Mouse (Mus musculus): ENCODE measurements around the gene Ugp2. TPM values are rescaled to one million over a fixed set of nuclear protein-coding genes. Genes with fewer than 3 reads are reported as not detected.
"Not testable (repeated sequence)": the region's sequence is repeated elsewhere in the genome, so short reads cannot be mapped to it uniquely, and the experiment has no call there.

The Ugp2 gene
- total RNA-seq, 2 experiments from 2014 or later, result 81.6 to 90.6 TPM

- DNase-seq, result no peak
These were observed 38.2 kb downstream of the Ugp2 start for GRCm38 (mm10) chr11:21332639-21333295.

- DNase-seq, result no peak
These were observed 42.9 kb downstream of the Ugp2 start for GRCm38 (mm10) chr11:21328141-21328540.

DNA sequence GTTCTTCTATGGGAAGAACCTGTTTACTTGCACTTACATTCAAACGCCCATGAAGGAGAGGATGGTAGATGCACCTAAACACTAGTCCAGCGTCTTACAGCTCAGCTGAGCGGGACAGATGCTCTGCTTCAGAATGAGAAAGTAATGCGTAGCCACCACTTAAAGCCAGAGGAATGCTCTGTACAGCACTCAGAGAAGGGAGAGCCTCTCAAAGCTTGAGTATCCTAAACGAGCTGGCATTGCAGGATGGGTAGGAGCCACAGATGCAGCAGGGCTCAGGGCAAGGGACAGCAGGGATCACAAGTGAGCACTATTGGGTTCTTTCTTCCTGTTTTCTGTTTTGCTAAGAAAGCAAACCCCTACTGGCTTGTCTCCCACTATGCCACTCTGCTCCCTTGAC lies 43.5 kb downstream of the Ugp2 start:
- no peak for DNase-seq

GRCm38 (mm10) chr11:21326770-21327169 lies 44.2 kb downstream of the Ugp2 start:
- DNase-seq, result no peak

- DNase-seq, result no peak
These were observed 45.2 kb downstream of the Ugp2 start for GRCm38 (mm10) chr11:21325781-21326180.

- DNase-seq, result no peak
These were observed 48.7 kb downstream of the Ugp2 start for GRCm38 (mm10) chr11:21322349-21322748.

- DNase-seq, result no peak
These were observed 49.4 kb downstream of the Ugp2 start for GRCm38 (mm10) chr11:21321577-21321976.

DNA sequence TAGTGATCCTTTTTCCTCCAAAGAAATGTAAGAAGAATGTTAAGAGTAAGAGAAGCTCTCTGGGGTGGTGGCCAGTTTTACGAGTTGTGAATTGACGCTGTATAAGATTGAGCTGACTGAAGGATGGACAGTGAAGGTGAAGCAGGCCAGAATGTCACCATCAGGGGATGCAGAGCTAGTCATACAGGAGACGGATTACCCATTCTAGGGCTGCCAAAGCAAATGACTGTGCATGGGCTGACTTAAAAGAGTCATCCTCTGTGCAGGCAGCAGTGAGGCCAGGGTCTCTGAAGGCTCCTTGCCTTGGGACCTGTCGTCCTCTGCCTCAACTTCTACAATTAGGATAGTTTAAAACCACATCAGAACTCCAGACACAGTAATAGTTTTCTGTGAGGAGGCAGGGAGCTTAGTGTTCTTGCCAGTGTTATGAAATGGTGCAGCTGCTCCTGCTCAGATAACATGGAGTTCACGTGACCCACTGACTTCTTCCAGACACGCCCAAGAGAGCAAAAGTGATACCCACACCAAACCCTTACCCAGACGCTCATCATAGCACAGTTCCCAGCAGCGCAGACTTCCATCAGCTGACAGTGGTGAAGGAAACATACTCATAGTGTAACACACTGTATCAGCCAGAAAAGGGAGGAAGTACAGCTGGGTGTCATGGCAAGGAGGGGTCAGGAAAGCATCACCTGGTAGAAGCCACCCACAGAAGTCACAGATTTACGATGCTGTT lies 56.9 kb downstream of the Ugp2 start:
- DNase-seq, result no peak

- DNase-seq, result no peak
These were observed 61.5 kb downstream of the Ugp2 start for GRCm38 (mm10) chr11:21309516-21309915.

DNA sequence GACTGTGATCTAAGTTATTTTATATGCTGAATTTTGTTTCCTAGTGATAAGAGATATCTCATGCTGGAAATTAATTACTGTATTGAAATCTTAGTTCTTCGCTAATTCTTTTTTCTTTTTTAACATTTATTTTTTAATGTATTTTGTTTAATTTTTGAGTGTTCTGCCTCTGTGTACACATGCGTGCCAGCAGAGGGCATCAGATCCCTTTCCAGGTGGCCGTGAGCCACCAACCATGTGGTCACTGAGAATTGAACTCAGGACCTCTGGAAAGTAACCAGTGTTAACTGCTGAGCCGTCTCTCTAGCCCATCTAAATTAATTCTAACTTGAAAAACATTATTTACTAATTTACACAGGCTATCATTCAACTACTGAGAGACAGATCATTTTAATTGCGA lies 62.9 kb downstream of the Ugp2 start:
- DNase-seq, result no peak

DNA sequence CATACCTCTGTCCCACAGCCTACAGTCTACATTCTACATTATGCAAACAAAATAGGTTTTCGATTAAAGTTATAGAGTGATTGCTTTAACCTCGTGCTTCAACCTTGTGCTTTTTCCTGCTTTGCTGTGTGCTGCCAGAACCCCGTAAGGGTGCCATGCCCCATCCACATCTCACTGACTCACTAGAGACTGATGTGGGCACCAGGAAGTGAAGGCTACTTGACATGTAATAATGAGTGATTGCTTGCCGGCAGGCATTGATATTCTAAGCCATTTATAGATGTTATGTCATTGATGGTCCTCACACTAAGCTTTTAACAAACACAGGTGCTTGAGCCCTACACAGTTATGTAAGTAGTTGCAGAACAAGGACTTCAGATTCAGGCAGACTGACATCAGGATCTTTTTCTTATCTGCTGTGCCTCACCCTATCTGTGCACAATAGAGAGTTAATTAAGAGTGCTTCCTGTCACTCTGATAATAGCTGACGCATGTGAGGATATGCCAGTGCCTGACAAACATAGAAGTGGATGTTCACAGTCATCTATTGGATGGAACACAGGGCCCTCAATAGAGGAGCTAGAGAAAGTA lies 63.8 kb downstream of the Ugp2 start:
- DNase-seq, result no peak

- DNase-seq, result no peak
These were observed 67.4 kb downstream of the Ugp2 start for GRCm38 (mm10) chr11:21303619-21304018.

DNA sequence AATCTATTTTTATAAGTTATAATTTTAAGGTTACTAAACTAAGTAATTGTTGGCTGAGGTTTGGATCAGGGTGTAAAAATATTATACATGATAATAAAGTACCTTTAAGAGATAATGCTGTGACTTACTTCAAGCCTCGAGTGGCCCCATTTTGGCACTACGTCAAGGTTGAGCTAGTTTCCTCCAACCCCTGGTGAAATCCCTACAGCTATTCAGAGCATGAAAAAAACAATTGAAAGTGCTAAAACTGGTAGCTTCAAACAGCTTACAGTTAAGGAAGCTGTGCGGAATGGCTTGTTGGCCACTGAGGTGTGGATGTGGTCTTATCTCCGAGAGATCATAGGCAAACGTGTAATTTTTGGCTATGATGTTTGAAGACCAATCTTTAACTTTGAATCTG lies 75.5 kb downstream of the Ugp2 start:
- DNase-seq, result no peak

GRCm38 (mm10) chr11:21288153-21288552 lies 82.8 kb downstream of the Ugp2 start:
- DNase-seq, result not testable (repeated sequence)

DNA sequence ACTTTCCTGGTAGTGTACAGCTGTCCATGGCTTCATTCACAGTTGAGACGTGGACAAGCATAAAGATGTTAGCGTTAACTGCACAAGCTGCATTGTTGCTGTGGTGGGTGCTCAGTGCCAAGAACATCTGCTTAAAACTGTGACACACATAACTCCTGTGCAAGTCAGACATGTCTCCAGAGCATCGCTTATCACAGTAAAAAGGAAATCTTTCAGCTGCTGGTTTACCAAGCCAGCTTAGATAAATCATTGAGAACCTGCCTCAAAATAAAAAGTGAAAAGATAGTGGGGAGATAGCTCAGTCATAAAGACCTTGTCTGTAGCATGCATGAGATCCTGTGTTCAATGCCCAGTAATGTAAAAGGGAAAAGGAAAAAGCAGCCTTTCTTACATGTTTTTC lies 84.6 kb downstream of the Ugp2 start:
- DNase-seq, result no peak

DNA sequence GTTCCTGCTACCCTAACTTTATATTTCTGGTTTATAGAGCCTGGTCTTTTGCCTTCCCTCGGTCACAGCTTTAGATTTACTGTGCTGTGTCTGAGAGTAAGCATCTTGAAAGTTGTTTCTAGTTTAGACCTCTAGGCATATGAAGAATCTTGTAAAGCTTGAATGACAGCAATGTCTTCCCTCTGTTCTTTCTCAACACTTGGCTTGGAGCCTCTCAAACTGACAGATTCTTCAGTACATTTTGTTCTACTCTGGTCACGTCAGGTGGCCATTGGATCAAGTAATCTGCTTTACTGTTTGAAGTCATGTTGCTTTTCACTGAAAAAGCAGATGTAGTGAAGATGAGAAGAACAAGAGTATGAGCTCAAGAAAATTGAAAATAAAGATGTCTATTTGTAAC lies 94.8 kb downstream of the Ugp2 start:
- DNase-seq, result no peak

Small RNA genes within 50 kb of the gene (microRNA-seq; reads per million reads assigned to microRNA genes)
- 0 reads per million in 2 experiments for gene Mir1933

Other genes with a start within 250 kb of the Ugp2 start
- 10 to 100 TPM; 27.8 to 28.2 TPM for gene Vps54, start 131.9 kb downstream of the Ugp2 start, total RNA-seq (2021)
- gene Wdpcp, start 201.0 kb upstream of the Ugp2 start, total RNA-seq (2021), result 10 to 100 TPM; 11.0 to 12.4 TPM
- gene Mdh1, start 201.2 kb upstream of the Ugp2 start, total RNA-seq (2021), result 100 to 1,000 TPM; 672 to 703 TPM

Data from layer of hippocampus, postnatal 36 days (tissue).